Comparison of ENCODE assay signal across 11 mouse cellular contexts in genomic region chr5:139208871-139209684, GRCm38 (mm10). TPM values are rescaled to one million over a fixed set of nuclear protein-coding genes. Genes with fewer than 3 reads are reported as not detected.
DNase-seq lines count a peak whose midpoint lies in the region; ATAC-seq and TF ChIP-seq lines count a peak whose summit lies in the region.
"Had no signal": no experiment of that assay in that cellular context is flagged by ENCODE, and none has a peak within 500 bp of the region (broad histone marks: within the 10 kb centered on the region; RNA-seq: fewer than 3 reads in every experiment).

No protein-coding gene starts in this region.

- H3K4me1 ChIP-seq in liver, adult 2 months (ENCODE audit: control insufficient read depth, insufficient read depth, low read length), result no peaks in the 10 kb centered on the region
- H3K4me1 ChIP-seq in liver, embryonic 12.5 days, result peaks cover 62% of the 10 kb centered on the region

- H3K36me3 ChIP-seq in liver, adult 2 months (ENCODE audit: control insufficient read depth, insufficient read depth, low read length), result no peaks in the 10 kb centered on the region; the same call in 1 of the 2 replicates
- peaks cover 66% of the 10 kb centered on the region for H3K36me3 ChIP-seq in liver, embryonic 12.5 days

- peak; percentile 22; the same call in 1 of the 2 replicates for ATAC-seq in liver, embryonic 12.5 days

- intact Hi-C loops in left cerebral cortex, postnatal 14 days (cut with DNase I), result no loop called here

- 92% methylated on average over 10 of the region's 10 CpGs for WGBS in liver, adult 2 months
- 84% methylated on average over 10 of the region's 10 CpGs for WGBS in liver, embryonic 12.5 days (ENCODE audit: insufficient replicate concordance)

- no peak for DNase-seq in liver, adult 2 months (ENCODE audit: extremely low read depth, low read depth, low spot score)
- DNase-seq in liver (no peak), NIH3T3 (ENCODE audit: low read depth) (peak; percentile 18)
- peak; percentile 35 for DNase-seq in cerebellum, adult 8-10 months
- DNase-seq in left cerebral cortex, postnatal 14 days (ENCODE audit: low spot score in 2 of 2), result no peak
- DNase-seq in layer of hippocampus, adult 18-20 months (ENCODE audit: low spot score in 2 of 2), result no peak
- no peak for DNase-seq in left cerebral cortex, adult 18-20 months (ENCODE audit: low spot score in 2 of 2)

- H3K79me2 ChIP-seq in liver, adult 2 months (ENCODE audit: control insufficient read depth, insufficient read depth, low read length), result peaks cover 26% of the 10 kb centered on the region; the same call in 1 of the 2 replicates

- TF ChIP-seq CTCF in liver, adult 2 months (IDR thresholded peaks at IDR 0.05; ENCODE audit: low read depth, low read length), result peak; percentile 23; the same call in 1 of the 2 replicates

- no peak overlapping the region for H3K9ac ChIP-seq in liver, adult 2 months (ENCODE audit: low read depth, low read length)
- H3K9ac ChIP-seq in liver, embryonic 12.5 days, result no peak overlapping the region
- H3K9ac ChIP-seq: embryonic facial prominence, embryonic 13.5 days; heart, embryonic 15.5 days; limb, embryonic 13.5 days had no signal

- H3K27ac ChIP-seq in liver, adult 2 months (replicated peaks; ENCODE audit: insufficient read depth, low read depth, low read length), result no peak overlapping the region
- H3K27ac ChIP-seq in liver, embryonic 12.5 days, result no peak overlapping the region
- H3K27ac ChIP-seq: embryonic facial prominence, embryonic 13.5 days; heart, embryonic 15.5 days; limb, embryonic 13.5 days had no signal

- no peaks in the 10 kb centered on the region for H3K27me3 ChIP-seq in liver, adult 2 months (ENCODE audit: control insufficient read depth, insufficient read depth, low read length)
- H3K27me3 ChIP-seq in liver, embryonic 12.5 days (replicated peaks), result no peaks in the 10 kb centered on the region
- H3K27me3 ChIP-seq: embryonic facial prominence, embryonic 13.5 days; heart, embryonic 15.5 days; limb, embryonic 13.5 days had no signal

- H3K9me3 ChIP-seq in liver, embryonic 12.5 days (replicated peaks), result no peaks in the 10 kb centered on the region
- H3K9me3 ChIP-seq: embryonic facial prominence, embryonic 13.5 days; heart, embryonic 15.5 days; limb, embryonic 13.5 days had no signal

- no peak for TF ChIP-seq POLR2A in liver, adult 2 months (IDR thresholded peaks at IDR 0.05; ENCODE audit: extremely low read depth, insufficient read depth, low read length)

- H3K4me3 ChIP-seq in liver, adult 2 months (ENCODE audit: insufficient read depth, low read depth, low read length), result no peak overlapping the region
- no peak overlapping the region for H3K4me3 ChIP-seq in liver, embryonic 12.5 days
- H3K4me3 ChIP-seq: embryonic facial prominence, embryonic 13.5 days; heart, embryonic 15.5 days; limb, embryonic 13.5 days had no signal

- no peak overlapping the region for H3K4me2 ChIP-seq in liver, embryonic 12.5 days
- H3K4me2 ChIP-seq: embryonic facial prominence, embryonic 13.5 days; heart, embryonic 15.5 days; limb, embryonic 13.5 days had no signal

RNA-seq across cellular contexts. Expression of gene Sun1, which starts 8.6 kb away (rescaled TPM):
- total RNA-seq in liver, adult 2 months (2014; rRNA removed), result 15.6 and 15.8 TPM in 2 replicates
- 6.7 and 8.8 TPM in 2 replicates for polyA plus RNA-seq in liver, adult 2 months (2012; rRNA removed)
- 31.7 and 34.6 TPM in 2 replicates for polyA plus RNA-seq in liver, embryonic 12.5 days (2016; fragmentation: Nextera tagmentation; extraction: Ambion mirVana)
- total RNA-seq in left cerebral cortex, postnatal 14 days (2021), result 100 to 1,000 TPM in 1 of 2 experiments, 10 to 100 TPM in 1; 98.7 to 116 TPM
- total RNA-seq in layer of hippocampus, adult 18-20 months (2021), result 10 to 100 TPM; 80.3 to 86.3 TPM
- 100 to 1,000 TPM; 109 to 132 TPM for total RNA-seq in left cerebral cortex, adult 18-20 months (2021)

RNA-seq across cellular contexts. Expression of gene Get4, which starts 43.0 kb away (rescaled TPM):
- 20.9 and 26.5 TPM in 2 replicates for total RNA-seq in liver, adult 2 months (2014; rRNA removed)
- polyA plus RNA-seq in liver, adult 2 months (2012; rRNA removed), result 62.3 and 69.1 TPM in 2 replicates
- polyA plus RNA-seq in liver, embryonic 12.5 days (2016; fragmentation: Nextera tagmentation; extraction: Ambion mirVana), result 162 and 165 TPM in 2 replicates
- 10 to 100 TPM; 47.6 to 55.7 TPM for total RNA-seq in left cerebral cortex, postnatal 14 days (2021)
- total RNA-seq in layer of hippocampus, adult 18-20 months (2021), result 10 to 100 TPM; 50.5 to 57.1 TPM
- 10 to 100 TPM; 50.0 to 52.4 TPM for total RNA-seq in left cerebral cortex, adult 18-20 months (2021)

RNA-seq across cellular contexts. Expression of gene Dnaaf5, which starts 59.1 kb away (rescaled TPM):
- total RNA-seq in liver, adult 2 months (2014; rRNA removed), result 2.7 and 3.5 TPM in 2 replicates
- polyA plus RNA-seq in liver, adult 2 months (2012; rRNA removed), result 8.1 and 9.0 TPM in 2 replicates
- 5.9 and 6.9 TPM in 2 replicates for polyA plus RNA-seq in liver, embryonic 12.5 days (2016; fragmentation: Nextera tagmentation; extraction: Ambion mirVana)
- total RNA-seq in left cerebral cortex, postnatal 14 days (2021), result 1 to 10 TPM; 6.9 to 7.8 TPM
- 1 to 10 TPM; 7.0 to 9.0 TPM for total RNA-seq in layer of hippocampus, adult 18-20 months (2021)
- 1 to 10 TPM; 7.1 to 9.0 TPM for total RNA-seq in left cerebral cortex, adult 18-20 months (2021)

RNA-seq across cellular contexts. Expression of gene Prkar1b, which starts 59.3 kb away (rescaled TPM):
- total RNA-seq in liver, adult 2 months (2014; rRNA removed), result 0.37 and 0.67 TPM in 2 replicates
- 0.22 and 0.60 TPM in 2 replicates for polyA plus RNA-seq in liver, adult 2 months (2012; rRNA removed)
- 3.4 and 3.9 TPM in 2 replicates for polyA plus RNA-seq in liver, embryonic 12.5 days (2016; fragmentation: Nextera tagmentation; extraction: Ambion mirVana)
- 100 to 1,000 TPM; 571 to 599 TPM for total RNA-seq in left cerebral cortex, postnatal 14 days (2021)
- 100 to 1,000 TPM; 435 to 459 TPM for total RNA-seq in layer of hippocampus, adult 18-20 months (2021)
- 100 to 1,000 TPM; 762 to 804 TPM for total RNA-seq in left cerebral cortex, adult 18-20 months (2021)

Comparison
In these comparisons a context has a peak if more than half of its experiments do, and no peak if none do; other contexts are left out.
1. DNase-seq: peak in NIH3T3 (single experiment) and cerebellum, adult 8-10 months (single experiment); none in liver, adult 2 months (single experiment), liver (single experiment), left cerebral cortex, postnatal 14 days (0 of 2), layer of hippocampus, adult 18-20 months (0 of 2) and left cerebral cortex, adult 18-20 months (0 of 2).